ENCODE assay signal across 11 mouse cellular contexts in the genomic region with DNA sequence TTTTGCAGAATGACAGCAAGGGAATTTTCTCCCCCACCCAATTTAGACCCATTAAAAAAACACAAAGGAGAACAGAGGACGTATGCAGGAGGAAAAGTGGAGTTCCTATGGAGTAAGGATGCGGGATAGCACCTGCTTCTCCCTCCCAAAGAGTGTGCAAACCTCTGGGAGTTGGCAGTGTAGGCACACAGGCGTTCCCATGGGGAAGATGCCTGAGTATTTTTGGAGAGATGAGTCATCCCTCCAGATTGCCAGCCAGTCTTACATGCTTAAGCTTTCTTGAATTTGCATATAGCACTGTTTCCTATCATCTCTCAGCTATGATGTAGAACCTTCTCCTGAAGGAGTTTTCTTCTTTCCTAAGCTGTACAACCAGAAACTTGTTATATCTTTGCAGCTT.
DNase-seq lines count a peak whose midpoint lies in the region; ATAC-seq lines count a peak whose summit lies in the region.
"Had no signal": no experiment of that assay in that cellular context is flagged by ENCODE, and none has a peak within 500 bp of the region (broad histone marks: within the 10 kb centered on the region; RNA-seq: fewer than 3 reads in every experiment).

No protein-coding gene starts in this region.

- intact Hi-C loops in left cerebral cortex, postnatal 4 days (cut with DNase I): no loop called here

- no peak overlapping the region for H3K27ac ChIP-seq in hindbrain, embryonic 13.5 days
- H3K27ac ChIP-seq: liver, embryonic 14.5 days had no signal

- DNase-seq in left cerebral cortex, adult 11 months (ENCODE audit: low spot score): peak; percentile 75
- DNase-seq in left cerebral cortex, postnatal 4 days: no peak
- DNase-seq in frontal cortex, postnatal 14 days (ENCODE audit: low spot score in 2 of 2): peak; percentile 44 to 63
- DNase-seq in layer of hippocampus, adult 9-10 months (ENCODE audit: low spot score): peak; percentile 5
- peak; percentile 68 to 88 for DNase-seq in right cerebral cortex, postnatal 36 days (ENCODE audit: low spot score in 2 of 2)
- no peak for DNase-seq in neural tube, embryonic 10.5 days (ENCODE audit: extremely low spot score, low spot score)
- DNase-seq: kidney, adult 9 months had no signal

- no peaks in the 10 kb centered on the region for H3K9me3 ChIP-seq in hindbrain, embryonic 13.5 days

- no peak overlapping the region for H3K4me3 ChIP-seq in hindbrain, embryonic 13.5 days
- H3K4me3 ChIP-seq: erythroblast, embryonic 14.5 days had no signal

- H3K27me3 ChIP-seq in hindbrain, embryonic 13.5 days: no peaks in the 10 kb centered on the region

- H3K9ac ChIP-seq in hindbrain, embryonic 13.5 days: no peak overlapping the region
- H3K9ac ChIP-seq: liver, embryonic 14.5 days had no signal

- H3K4me1 ChIP-seq in hindbrain, embryonic 13.5 days (replicated peaks): no peaks in the 10 kb centered on the region; the same call in 1 of the 2 replicates

- H3K4me2 ChIP-seq in hindbrain, embryonic 13.5 days: no peak overlapping the region

- 74% methylated on average over 3 of the region's 3 CpGs for WGBS in hindbrain, embryonic 13.5 days

- no peaks in the 10 kb centered on the region for H3K36me3 ChIP-seq in hindbrain, embryonic 13.5 days

- ATAC-seq in hindbrain, embryonic 13.5 days (ENCODE audit: low FRiP score): no peak
- no peak for ATAC-seq in megakaryocyte progenitor cell, adult 5-6 weeks (replicated peaks; ENCODE audit: poor library complexity)

Comparison
In these comparisons a context has a peak if more than half of its experiments do, and no peak if none do; other contexts are left out.
1. DNase-seq: peak in left cerebral cortex, adult 11 months (single experiment), frontal cortex, postnatal 14 days (2 of 2), layer of hippocampus, adult 9-10 months (single experiment) and right cerebral cortex, postnatal 36 days (2 of 2); none in left cerebral cortex, postnatal 4 days (single experiment) and neural tube, embryonic 10.5 days (single experiment).